Mouse (Mus musculus): ENCODE results near the gene Ddt. TPM values are rescaled to one million over a fixed set of nuclear protein-coding genes. Genes with fewer than 3 reads are reported as not detected.

Gene Ddt
- polyA plus RNA-seq (2014; fragmentation: Illumina TruSeq; extraction: RNeasy Lipid Tissue Mini Kit (QIAGEN cat#74804); ENCODE audit: low replicate concordance): 2.4 TPM

DNA sequence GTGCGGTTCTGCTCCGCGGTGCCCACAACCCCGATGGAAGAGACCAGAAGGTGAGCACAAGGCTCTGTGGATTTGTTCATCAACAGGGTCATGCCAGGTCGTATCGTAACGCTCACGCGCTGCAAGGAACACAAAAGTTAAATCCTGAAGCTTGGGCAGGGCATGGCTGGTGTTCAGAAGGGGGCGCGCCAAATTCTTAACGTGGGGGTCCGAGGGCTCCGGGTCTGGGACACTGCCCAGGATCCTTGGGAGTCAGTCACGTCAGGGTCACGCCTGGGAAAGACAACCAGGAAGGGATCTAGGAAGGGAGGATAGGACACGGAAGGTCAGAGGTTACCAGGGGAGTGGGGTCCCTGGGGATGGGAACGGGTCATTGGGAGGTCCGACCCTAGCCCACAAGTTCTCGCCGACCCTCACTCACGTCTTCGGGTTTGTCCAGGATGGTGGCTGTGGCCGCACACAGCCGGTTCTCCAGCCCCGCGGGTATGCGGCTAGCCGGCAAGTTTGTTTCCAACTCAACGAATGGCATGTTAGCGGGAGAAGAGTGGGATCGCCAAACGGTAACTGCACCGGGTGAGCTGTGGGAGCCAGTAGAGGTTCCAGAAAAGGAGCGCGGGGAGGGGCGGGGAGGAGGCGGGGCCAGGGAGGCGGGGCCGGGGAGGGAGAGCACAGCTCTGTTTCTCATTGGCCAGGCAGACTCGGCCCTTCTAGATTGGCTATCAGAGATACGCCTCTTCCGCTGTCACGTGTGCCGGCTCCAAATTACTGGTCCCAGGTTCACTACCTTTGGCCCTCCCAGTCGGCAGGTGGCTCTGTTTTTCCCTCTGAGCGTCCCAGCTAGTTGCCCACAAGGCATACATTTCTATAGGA lies at the start of gene Ddt:
TSS of gene Ddt (minus strand) at position 620 of the 870 bp plus-strand sequence.

DNA sequence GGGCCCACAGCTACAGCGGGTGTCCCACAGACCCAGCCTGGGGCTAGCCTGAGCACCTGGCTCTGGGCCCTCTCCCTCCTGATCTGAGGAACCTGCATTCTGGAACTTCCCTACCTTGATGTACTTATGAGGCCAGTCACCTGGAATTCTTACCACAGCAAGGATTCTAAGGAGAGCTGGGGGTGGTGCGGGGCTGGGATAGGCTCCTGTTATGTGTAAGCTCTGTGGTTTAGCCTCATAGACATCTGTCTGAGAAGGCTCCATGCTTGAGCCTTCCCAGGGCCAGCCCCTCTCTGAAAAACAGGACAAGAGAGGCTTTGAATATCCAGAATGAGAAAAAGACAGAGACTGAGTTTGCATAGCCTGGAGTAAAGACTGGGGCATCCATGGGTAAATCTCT lies 49.2 kb upstream of the Ddt start, which contains the start of gene Gstt4:
TSS of gene Gstt4 (minus strand) at position 101 of the 400 bp plus-strand sequence.

GRCm38 (mm10) chr10:75798176-75798696 lies 25.0 kb upstream of the Ddt start, which contains the start of gene Gstt1:
Gene Gstt1, minus strand, starts transcription at chr10:75798584.

GRCm38 (mm10) chr10:75780769-75781578 lies 7.8 kb upstream of the Ddt start, which contains the start of the genes Gm20441 and Gstt3:
Gene Gm20441, minus strand, starts transcription at chr10:75780954.
Gene Gstt3, minus strand, starts transcription at chr10:75781414.

GRCm38 (mm10) chr10:75763682-75764518 lies 9.3 kb downstream of the Ddt start, which contains the start of gene Cabin1:
Gene Cabin1, minus strand, starts transcription at chr10:75764341.

Other genes starting within 250 kb of the Ddt start
- gene Lrrc75b, start 213.1 kb downstream of the Ddt start, polyA plus RNA-seq (2014; fragmentation: Illumina TruSeq; extraction: RNeasy Lipid Tissue Mini Kit (QIAGEN cat#74804); ENCODE audit: low replicate concordance): 1.9 TPM
- 22.9 TPM for gene Ggt1, start 211.8 kb downstream of the Ddt start, polyA plus RNA-seq (2014; fragmentation: Illumina TruSeq; extraction: RNeasy Lipid Tissue Mini Kit (QIAGEN cat#74804); ENCODE audit: low replicate concordance)
- gene Ggt5, start 184.1 kb downstream of the Ddt start, polyA plus RNA-seq (2014; fragmentation: Illumina TruSeq; extraction: RNeasy Lipid Tissue Mini Kit (QIAGEN cat#74804); ENCODE audit: low replicate concordance): 1.2 TPM
- gene Susd2, start 129.4 kb downstream of the Ddt start, polyA plus RNA-seq (2014; fragmentation: Illumina TruSeq; extraction: RNeasy Lipid Tissue Mini Kit (QIAGEN cat#74804); ENCODE audit: low replicate concordance): 3.5 TPM
- gene Cabin1, start 9.1 kb downstream of the Ddt start, polyA plus RNA-seq (2014; fragmentation: Illumina TruSeq; extraction: RNeasy Lipid Tissue Mini Kit (QIAGEN cat#74804); ENCODE audit: low replicate concordance): 2.5 TPM
- not detected for gene Gm20441, start 7.5 kb upstream of the Ddt start, polyA plus RNA-seq (2014; fragmentation: Illumina TruSeq; extraction: RNeasy Lipid Tissue Mini Kit (QIAGEN cat#74804); ENCODE audit: low replicate concordance)
- 36.7 TPM for gene Gstt3, start 8.0 kb upstream of the Ddt start, polyA plus RNA-seq (2014; fragmentation: Illumina TruSeq; extraction: RNeasy Lipid Tissue Mini Kit (QIAGEN cat#74804); ENCODE audit: low replicate concordance)
- 10.8 TPM for gene Gstt1, start 25.2 kb upstream of the Ddt start, polyA plus RNA-seq (2014; fragmentation: Illumina TruSeq; extraction: RNeasy Lipid Tissue Mini Kit (QIAGEN cat#74804); ENCODE audit: low replicate concordance)
- gene Gstt4, start 49.1 kb upstream of the Ddt start, polyA plus RNA-seq (2014; fragmentation: Illumina TruSeq; extraction: RNeasy Lipid Tissue Mini Kit (QIAGEN cat#74804); ENCODE audit: low replicate concordance): not detected
- 5.7 TPM for gene Gstt2, start 64.0 kb upstream of the Ddt start, polyA plus RNA-seq (2014; fragmentation: Illumina TruSeq; extraction: RNeasy Lipid Tissue Mini Kit (QIAGEN cat#74804); ENCODE audit: low replicate concordance)
- not detected for gene Mif, start 86.8 kb upstream of the Ddt start, polyA plus RNA-seq (2014; fragmentation: Illumina TruSeq; extraction: RNeasy Lipid Tissue Mini Kit (QIAGEN cat#74804); ENCODE audit: low replicate concordance)
- not detected for gene Derl3, start 120.0 kb upstream of the Ddt start, polyA plus RNA-seq (2014; fragmentation: Illumina TruSeq; extraction: RNeasy Lipid Tissue Mini Kit (QIAGEN cat#74804); ENCODE audit: low replicate concordance)
- 7.2 TPM for gene Smarcb1, start 148.2 kb upstream of the Ddt start, polyA plus RNA-seq (2014; fragmentation: Illumina TruSeq; extraction: RNeasy Lipid Tissue Mini Kit (QIAGEN cat#74804); ENCODE audit: low replicate concordance)
- 23.9 TPM for gene Chchd10, start 159.7 kb upstream of the Ddt start, polyA plus RNA-seq (2014; fragmentation: Illumina TruSeq; extraction: RNeasy Lipid Tissue Mini Kit (QIAGEN cat#74804); ENCODE audit: low replicate concordance)
- gene Mmp11, start 163.1 kb upstream of the Ddt start, polyA plus RNA-seq (2014; fragmentation: Illumina TruSeq; extraction: RNeasy Lipid Tissue Mini Kit (QIAGEN cat#74804); ENCODE audit: low replicate concordance): not detected
- not detected for gene Gm867, start 167.3 kb upstream of the Ddt start, polyA plus RNA-seq (2014; fragmentation: Illumina TruSeq; extraction: RNeasy Lipid Tissue Mini Kit (QIAGEN cat#74804); ENCODE audit: low replicate concordance)
- not detected for gene Vpreb3, start 169.6 kb upstream of the Ddt start, polyA plus RNA-seq (2014; fragmentation: Illumina TruSeq; extraction: RNeasy Lipid Tissue Mini Kit (QIAGEN cat#74804); ENCODE audit: low replicate concordance)
- gene Gm5134, start 181.1 kb upstream of the Ddt start, polyA plus RNA-seq (2014; fragmentation: Illumina TruSeq; extraction: RNeasy Lipid Tissue Mini Kit (QIAGEN cat#74804); ENCODE audit: low replicate concordance): not detected

All from small intestine, adult 10 weeks (tissue).